Mouse (Mus musculus): ENCODE measurements around the gene Gigyf2. TPM values are rescaled to one million over a fixed set of nuclear protein-coding genes. Genes with fewer than 3 reads are reported as not detected.
A peak's percentile ranks its signal among the peaks of the same experiment; 100 is the strongest.

The Gigyf2 gene
- polyA plus RNA-seq, 1 experiment from 2014 or later = 74.5 TPM

- no peaks in the 10 kb centered on the region for H3K36me3 ChIP-seq (ENCODE audit: inconsistent target)
- no peak overlapping the region for H3K27ac ChIP-seq
- 92% methylated on average over 3 of the region's 3 CpGs for WGBS (ENCODE audit: missing documents)
- no peaks in the 10 kb centered on the region for H3K79me2 ChIP-seq (ENCODE audit: inconsistent target)
- H3K4me3 ChIP-seq (ENCODE audit: inconsistent target) = no peak overlapping the region
Observed at GRCm38 (mm10) chr1:87308952-87309351, 17.8 kb upstream of the Gigyf2 start.

GRCm38 (mm10) chr1:87309621-87310020 is 17.2 kb upstream of the Gigyf2 start:
- Histone ChIP-seq H3K27ac (no peak overlapping the region), H3K36me3 (ENCODE audit: inconsistent target) (no peaks in the 10 kb centered on the region), H3K79me2 (ENCODE audit: inconsistent target) (no peaks in the 10 kb centered on the region), H3K4me3 (ENCODE audit: inconsistent target) (no peak overlapping the region)
- WGBS (ENCODE audit: missing documents) = 91% methylated on average over 16 of the region's 16 CpGs

GRCm38 (mm10) chr1:87312681-87313080 is 14.1 kb upstream of the Gigyf2 start:
- 95% methylated on average over 2 of the region's 2 CpGs for WGBS (ENCODE audit: missing documents)
- Histone ChIP-seq H3K4me3 (ENCODE audit: inconsistent target) (no peak overlapping the region), H3K27ac (no peak overlapping the region), H3K79me2 (ENCODE audit: inconsistent target) (no peaks in the 10 kb centered on the region), H3K36me3 (ENCODE audit: inconsistent target) (no peaks in the 10 kb centered on the region)

GRCm38 (mm10) chr1:87313116-87313515 is 13.7 kb upstream of the Gigyf2 start:
- 100% methylated on average over 2 of the region's 2 CpGs for WGBS (ENCODE audit: missing documents)
- Histone ChIP-seq H3K27ac (no peak overlapping the region), H3K36me3 (ENCODE audit: inconsistent target) (no peaks in the 10 kb centered on the region), H3K79me2 (ENCODE audit: inconsistent target) (no peaks in the 10 kb centered on the region), H3K4me3 (ENCODE audit: inconsistent target) (no peak overlapping the region)

- H3K36me3 ChIP-seq (ENCODE audit: inconsistent target) = no peaks in the 10 kb centered on the region
- WGBS (ENCODE audit: missing documents) = 97% methylated on average over 8 of the region's 8 CpGs
- H3K27ac ChIP-seq = no peak overlapping the region
- H3K79me2 ChIP-seq (ENCODE audit: inconsistent target) = no peaks in the 10 kb centered on the region
- H3K4me3 ChIP-seq (ENCODE audit: inconsistent target) = no peak overlapping the region
Observed at GRCm38 (mm10) chr1:87313843-87314570, 12.8 kb upstream of the Gigyf2 start.

GRCm38 (mm10) chr1:87315431-87315830 is 11.4 kb upstream of the Gigyf2 start:
- Histone ChIP-seq H3K36me3 (ENCODE audit: inconsistent target) (no peaks in the 10 kb centered on the region), H3K79me2 (ENCODE audit: inconsistent target) (no peaks in the 10 kb centered on the region), H3K27ac (no peak overlapping the region), H3K4me3 (ENCODE audit: inconsistent target) (no peak overlapping the region)
- WGBS (ENCODE audit: missing documents) = 96% methylated on average over 2 of the region's 2 CpGs

GRCm38 (mm10) chr1:87315894-87316293 is 10.9 kb upstream of the Gigyf2 start:
- WGBS (ENCODE audit: missing documents) = 53% methylated on average over 2 of the region's 2 CpGs
- Histone ChIP-seq H3K36me3 (ENCODE audit: inconsistent target) (no peaks in the 10 kb centered on the region), H3K79me2 (ENCODE audit: inconsistent target) (no peaks in the 10 kb centered on the region), H3K4me3 (ENCODE audit: inconsistent target) (no peak overlapping the region), H3K27ac (no peak overlapping the region)

GRCm38 (mm10) chr1:87316672-87317071 is 10.1 kb upstream of the Gigyf2 start:
- Histone ChIP-seq H3K36me3 (ENCODE audit: inconsistent target) (no peaks in the 10 kb centered on the region), H3K79me2 (ENCODE audit: inconsistent target) (no peaks in the 10 kb centered on the region), H3K27ac (no peak overlapping the region), H3K4me3 (ENCODE audit: inconsistent target) (no peak overlapping the region)
- WGBS (ENCODE audit: missing documents) = 53% methylated on average over 3 of the region's 3 CpGs

- Histone ChIP-seq H3K27ac (no peak overlapping the region), H3K4me3 (ENCODE audit: inconsistent target) (no peak overlapping the region), H3K79me2 (ENCODE audit: inconsistent target) (no peaks in the 10 kb centered on the region), H3K36me3 (ENCODE audit: inconsistent target) (no peaks in the 10 kb centered on the region)
- 21% methylated on average over 1 of the region's 1 CpGs for WGBS (ENCODE audit: missing documents)
Observed at GRCm38 (mm10) chr1:87321071-87321470, 5.7 kb upstream of the Gigyf2 start.

- Histone ChIP-seq H3K27ac (no peak overlapping the region), H3K4me3 (ENCODE audit: inconsistent target) (no peak overlapping the region), H3K79me2 (ENCODE audit: inconsistent target) (peaks cover 5% of the 10 kb centered on the region), H3K36me3 (ENCODE audit: inconsistent target) (no peaks in the 10 kb centered on the region)
- 83% methylated on average over 3 of the region's 3 CpGs for WGBS (ENCODE audit: missing documents)
Observed at GRCm38 (mm10) chr1:87322778-87323177, 4.0 kb upstream of the Gigyf2 start.

- H3K4me3 ChIP-seq (ENCODE audit: inconsistent target) = no peak overlapping the region
- H3K36me3 ChIP-seq (ENCODE audit: inconsistent target) = no peaks in the 10 kb centered on the region
- H3K27ac ChIP-seq = no peak overlapping the region
- H3K79me2 ChIP-seq (ENCODE audit: inconsistent target) = peaks cover 23% of the 10 kb centered on the region
Observed at GRCm38 (mm10) chr1:87324649-87325048, 2.1 kb upstream of the Gigyf2 start.

GRCm38 (mm10) chr1:87327165-87327861 is 515 bp downstream of the Gigyf2 start:
- H3K27ac ChIP-seq = no peak overlapping the region
- H3K4me3 ChIP-seq (ENCODE audit: inconsistent target) = peak overlapping the region; percentile 71
- H3K36me3 ChIP-seq (ENCODE audit: inconsistent target) = no peaks in the 10 kb centered on the region
- 0% methylated on average over 42 of the region's 53 CpGs for WGBS (ENCODE audit: missing documents)
- H3K79me2 ChIP-seq (ENCODE audit: inconsistent target) = peaks cover 50% of the 10 kb centered on the region

- Histone ChIP-seq H3K36me3 (ENCODE audit: inconsistent target) (peaks cover 15% of the 10 kb centered on the region), H3K4me3 (ENCODE audit: inconsistent target) (no peak overlapping the region), H3K27ac (no peak overlapping the region), H3K79me2 (ENCODE audit: inconsistent target) (peaks cover 95% of the 10 kb centered on the region)
- WGBS (ENCODE audit: missing documents) = 98% methylated on average over 4 of the region's 4 CpGs
Observed at GRCm38 (mm10) chr1:87331774-87332173, 5.0 kb downstream of the Gigyf2 start.

GRCm38 (mm10) chr1:87350576-87350975 is 23.8 kb downstream of the Gigyf2 start:
- Histone ChIP-seq H3K27ac (no peak overlapping the region), H3K79me2 (ENCODE audit: inconsistent target) (peaks cover 71% of the 10 kb centered on the region), H3K36me3 (ENCODE audit: inconsistent target) (peaks cover 11% of the 10 kb centered on the region; the same call in 1 of the 2 replicates), H3K4me3 (ENCODE audit: inconsistent target) (no peak overlapping the region)
- WGBS (ENCODE audit: missing documents) = 90% methylated on average over 2 of the region's 2 CpGs

GRCm38 (mm10) chr1:87360276-87360675 is 33.5 kb downstream of the Gigyf2 start:
- no peak overlapping the region for H3K4me3 ChIP-seq (ENCODE audit: inconsistent target)
- peaks cover 12% of the 10 kb centered on the region; the same call in 1 of the 2 replicates for H3K36me3 ChIP-seq (ENCODE audit: inconsistent target)
- WGBS (ENCODE audit: missing documents) = 100% methylated on average over 1 of the region's 1 CpGs
- H3K27ac ChIP-seq = no peak overlapping the region
- no peaks in the 10 kb centered on the region for H3K79me2 ChIP-seq (ENCODE audit: inconsistent target)

Measured in macrophage (primary cell).